Mouse (Mus musculus): Measurements from ENCODE around the gene Slco1a5. TPM values are rescaled to one million over a fixed set of nuclear protein-coding genes. Genes with fewer than 3 reads are reported as not detected.
A peak's percentile ranks its signal among the peaks of the same experiment; 100 is the strongest.
"Not testable (repeated sequence)": the region's sequence is repeated elsewhere in the genome, so short reads cannot be mapped to it uniquely, and the experiment has no call there.

Slco1a5 gene
- polyA plus RNA-seq (2012; rRNA removed): not detected in 2 replicates

DNA sequence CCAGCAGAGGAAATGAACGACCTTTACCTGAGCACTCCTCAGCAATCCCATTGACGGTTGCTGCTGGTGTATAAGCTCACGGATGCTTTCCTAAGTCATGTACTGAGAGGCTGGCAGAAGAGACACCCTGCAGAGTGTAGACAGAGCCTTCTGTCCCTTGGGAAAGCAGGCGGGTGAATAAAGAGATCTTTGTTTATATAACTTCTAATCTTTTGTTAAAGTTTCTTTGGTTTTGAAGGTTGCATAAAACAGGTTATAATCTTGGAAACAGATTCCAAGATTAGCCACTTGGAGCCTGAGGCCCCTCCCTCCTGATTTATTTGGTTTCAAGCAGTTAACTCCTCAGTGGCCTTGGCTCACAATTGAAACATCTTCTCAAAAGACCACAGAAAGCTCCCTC lies at the start of gene Slco1a5:
Slco1a5 (minus strand) TSS at position 101 of the 400 bp plus-strand sequence.
- WGBS: 18% methylated on average over 4 of the region's 4 CpGs
- DNase-seq (ENCODE audit: low read depth, low spot score): no peak

- WGBS: 84% methylated on average over 3 of the region's 3 CpGs
- DNase-seq (ENCODE audit: low read depth, low spot score): no peak
Observed at GRCm38 (mm10) chr6:142369568-142369967, 46.8 kb upstream of the Slco1a5 start.

DNA sequence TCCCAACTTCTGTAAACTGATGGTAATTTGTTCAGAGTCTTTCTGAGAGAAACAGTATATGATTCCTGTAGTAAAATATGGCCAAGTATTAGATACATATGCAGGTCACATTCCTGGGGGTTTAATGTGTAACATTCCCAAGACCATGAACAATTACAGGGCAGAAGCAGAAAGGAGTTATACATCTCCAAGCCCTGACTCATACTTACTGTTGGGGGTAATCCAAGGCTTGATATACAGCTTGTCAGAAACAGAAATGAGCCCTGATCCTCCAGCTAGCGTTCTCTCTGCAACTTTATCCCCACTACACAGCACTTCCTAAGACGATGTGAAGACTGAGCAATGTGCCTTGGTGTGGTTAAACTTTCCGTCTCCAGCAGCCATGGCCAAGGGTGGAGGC lies 44.8 kb upstream of the Slco1a5 start:
- DNase-seq (ENCODE audit: low read depth, low spot score): no peak
- WGBS: 88% methylated on average over 3 of the region's 3 CpGs

DNA sequence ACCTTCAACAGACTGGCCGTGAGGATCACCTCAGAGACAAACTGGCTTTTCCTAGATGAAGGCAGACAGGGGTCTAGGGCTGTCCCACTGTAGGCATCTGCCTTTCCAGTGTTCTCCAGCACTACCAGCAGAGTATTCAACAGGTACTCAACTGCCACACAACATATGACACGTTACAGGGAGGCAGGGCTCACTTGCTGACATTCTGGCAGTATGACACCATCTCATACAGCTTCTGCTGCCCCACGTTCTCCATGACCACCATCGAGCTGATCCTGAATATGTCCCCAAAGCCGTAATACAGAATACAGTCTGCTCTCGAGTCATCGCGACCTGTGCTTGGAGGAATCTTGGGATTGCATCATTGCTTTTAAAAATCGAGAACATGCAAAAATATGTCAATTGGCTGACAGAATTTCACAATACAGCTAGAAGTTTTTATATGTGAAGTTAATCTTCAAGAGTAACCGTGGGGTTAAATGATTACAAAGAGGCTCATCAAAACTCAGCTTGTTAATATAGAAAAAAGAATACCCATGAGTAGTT lies 43.8 kb upstream of the Slco1a5 start:
- DNase-seq (ENCODE audit: low read depth, low spot score): no peak
- 89% methylated on average over 10 of the region's 10 CpGs for WGBS

GRCm38 (mm10) chr6:142365742-142366472 lies 43.1 kb upstream of the Slco1a5 start:
- no peak for DNase-seq (ENCODE audit: low read depth, low spot score)

DNA sequence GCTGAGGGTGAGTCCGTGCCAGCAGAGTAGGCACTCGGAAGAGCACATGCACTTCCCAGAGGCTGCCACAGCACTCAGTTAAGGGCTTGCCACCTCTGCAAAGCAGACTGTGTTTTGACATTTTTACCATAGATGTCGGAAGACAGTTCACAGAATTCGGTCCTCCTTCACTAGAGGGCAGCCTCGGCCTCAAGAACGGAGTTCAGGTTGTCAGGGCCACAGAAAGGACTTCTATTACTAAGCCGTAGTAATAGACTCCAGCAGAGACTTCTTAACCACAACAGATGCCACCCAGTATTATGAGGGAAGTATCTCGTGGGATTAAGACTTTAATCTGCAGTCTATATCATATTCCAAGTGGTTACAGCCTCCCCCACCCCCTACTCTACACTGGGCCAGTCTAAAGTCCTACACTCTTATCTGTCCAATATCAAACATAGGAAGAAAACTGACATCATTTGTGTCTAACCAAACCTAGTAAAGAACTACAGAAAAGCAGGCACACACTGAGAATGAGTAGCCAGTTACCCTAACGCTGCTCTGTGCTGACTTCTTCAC lies 40.3 kb upstream of the Slco1a5 start:
- WGBS: 50% methylated on average over 9 of the region's 9 CpGs
- DNase-seq (ENCODE audit: low read depth, low spot score): no peak

More at GRCm38 (mm10) chr6:142365742-142366472, 43.1 kb upstream of the Slco1a5 start:
- 76% methylated on average over 8 of the region's 8 CpGs for WGBS

DNA sequence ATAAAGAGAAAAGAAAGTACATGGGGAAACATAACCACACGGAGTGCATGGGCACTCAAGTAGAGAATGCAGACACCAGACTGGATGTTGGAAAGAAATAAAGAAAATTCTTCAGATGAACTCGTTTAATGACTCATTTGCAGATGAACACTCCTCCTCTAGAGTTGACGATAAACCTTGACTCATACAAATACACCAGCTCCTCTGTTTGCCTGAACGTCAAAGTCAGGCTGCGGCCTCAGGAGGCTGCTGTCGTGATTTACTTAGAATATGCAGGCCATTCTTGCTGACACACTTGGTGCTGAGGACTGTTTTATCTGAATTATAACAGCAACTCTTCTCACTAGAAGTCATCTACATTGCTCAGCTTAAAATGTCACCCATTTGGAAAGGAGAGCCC lies 39.3 kb upstream of the Slco1a5 start:
- DNase-seq (ENCODE audit: low read depth, low spot score): no peak
- WGBS: 83% methylated on average over 6 of the region's 6 CpGs

- WGBS: 66% methylated on average over 7 of the region's 7 CpGs
- no peak for DNase-seq (ENCODE audit: low read depth, low spot score)
Observed at GRCm38 (mm10) chr6:142357106-142357505, 34.3 kb upstream of the Slco1a5 start.

DNA sequence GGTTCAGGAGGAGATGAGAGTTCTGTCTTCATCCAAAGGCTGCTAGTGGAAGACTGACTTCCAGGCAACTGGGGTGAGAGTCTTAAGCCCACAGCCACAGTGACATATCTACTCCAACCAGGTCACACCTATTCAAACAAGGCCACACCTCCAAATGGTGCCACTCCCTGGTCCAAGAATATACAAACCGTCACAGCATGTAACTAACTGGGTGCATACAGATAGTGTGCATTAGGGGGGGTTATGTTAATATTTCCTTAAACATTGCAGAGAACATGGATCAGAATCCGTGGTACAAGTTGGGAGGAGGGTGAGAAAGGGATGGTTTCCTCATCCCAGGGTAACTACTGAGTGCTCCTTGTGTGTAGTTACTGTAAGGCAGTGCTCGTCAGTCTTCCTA lies 29.3 kb upstream of the Slco1a5 start:
- not testable (repeated sequence) for DNase-seq (ENCODE audit: low read depth, low spot score)
- WGBS: 51% methylated on average over 3 of the region's 3 CpGs

DNA sequence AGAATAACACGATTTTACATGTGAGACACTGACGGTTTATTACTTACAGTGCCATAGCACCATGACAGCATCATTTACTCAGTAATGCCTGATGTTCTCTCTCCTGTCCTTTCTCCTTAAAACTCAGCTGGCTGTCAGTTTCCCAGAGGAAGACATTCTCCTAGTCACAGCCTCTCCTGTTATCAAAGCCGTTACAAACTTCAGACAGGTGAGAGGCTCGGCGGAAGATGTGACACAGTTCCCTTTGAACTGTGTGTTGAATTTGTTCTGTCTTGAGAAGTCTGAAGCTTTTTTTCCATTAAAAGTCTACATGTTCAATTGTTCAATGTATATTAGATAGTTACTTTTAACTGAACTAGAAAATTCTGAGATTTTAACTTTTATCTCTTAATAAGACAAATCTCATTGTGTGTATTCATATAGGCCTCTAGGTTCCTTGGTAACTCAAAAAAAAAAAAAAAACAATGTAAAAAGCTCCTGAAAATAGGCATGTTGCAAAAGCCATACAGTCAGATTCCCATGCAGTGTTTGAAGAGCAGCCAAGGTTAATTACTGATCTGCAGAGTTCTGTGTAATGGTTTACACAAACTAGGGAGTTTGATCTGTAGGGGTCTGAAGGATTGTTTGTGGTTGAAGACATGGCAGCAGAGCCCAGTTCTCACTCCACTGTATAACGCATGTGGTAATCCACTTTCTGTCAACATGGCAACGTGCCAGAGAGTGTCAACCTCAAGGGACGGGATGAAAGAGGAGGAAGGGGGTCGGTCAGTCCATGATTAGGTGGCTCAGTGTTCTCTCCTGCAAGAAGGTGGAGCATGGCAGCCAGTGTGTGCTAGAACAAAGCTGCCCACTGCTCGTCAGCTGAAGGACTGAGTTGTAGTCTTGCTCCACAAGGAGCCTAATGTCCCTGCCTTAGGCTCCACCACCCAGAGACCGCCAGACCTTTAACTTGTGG lies 24.9 kb upstream of the Slco1a5 start:
- 66% methylated on average over 11 of the region's 11 CpGs for WGBS
- DNase-seq (ENCODE audit: low read depth, low spot score): no peak

DNA sequence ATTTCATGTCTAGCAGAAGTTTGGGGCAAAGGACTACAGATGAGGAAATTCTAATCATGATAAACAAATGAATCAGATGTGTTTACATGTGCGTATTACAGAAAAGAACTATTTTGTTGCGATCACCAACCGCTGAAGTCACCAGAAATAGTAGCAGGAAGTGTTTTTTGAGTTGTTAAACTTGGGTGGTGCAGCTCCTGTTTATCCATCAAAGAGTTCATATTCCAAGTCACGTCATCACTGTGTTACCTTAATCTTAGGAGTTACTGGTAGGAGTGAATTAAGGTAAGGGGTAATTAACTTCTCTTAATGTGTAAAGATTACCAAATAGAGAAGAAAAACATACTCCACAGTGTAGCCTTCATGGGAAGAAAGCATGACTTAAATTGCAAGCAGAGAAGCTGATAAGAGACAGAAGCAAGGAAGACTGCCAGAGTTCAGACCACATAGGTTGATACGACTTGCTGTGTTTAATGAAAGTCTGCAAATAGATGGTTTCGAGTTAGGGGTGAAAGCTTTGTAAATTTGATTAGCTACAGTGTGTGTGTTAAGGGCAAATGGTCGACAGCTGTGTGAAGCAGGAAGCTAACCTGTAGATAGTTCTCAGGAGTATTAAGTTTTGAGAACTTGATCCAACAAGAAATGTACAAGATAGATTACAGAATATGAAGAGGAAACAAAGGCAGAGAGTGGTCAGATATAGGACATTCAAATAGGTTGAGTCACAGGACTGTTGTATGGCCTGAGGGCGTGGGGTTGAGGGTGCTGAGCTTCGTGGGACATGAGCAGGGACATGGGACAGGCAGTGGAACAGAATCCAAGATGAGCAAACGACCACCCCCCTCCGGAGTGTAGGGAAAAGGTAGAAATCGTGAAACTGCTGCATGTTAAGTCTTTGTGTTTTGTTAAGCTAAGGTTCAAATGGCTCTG lies 23.7 kb upstream of the Slco1a5 start:
- WGBS: 26% methylated on average over 12 of the region's 12 CpGs
- DNase-seq (ENCODE audit: low read depth, low spot score): peak; percentile 56

- under 1% methylated on average over 48 of the region's 48 CpGs for WGBS
- peak; percentile 81 for DNase-seq (ENCODE audit: low read depth, low spot score)
Observed at GRCm38 (mm10) chr6:142345440-142346038, 22.8 kb upstream of the Slco1a5 start, which contains the start of gene Pyroxd1. Gene Pyroxd1 (plus strand): TSS chr6:142345654.

DNA sequence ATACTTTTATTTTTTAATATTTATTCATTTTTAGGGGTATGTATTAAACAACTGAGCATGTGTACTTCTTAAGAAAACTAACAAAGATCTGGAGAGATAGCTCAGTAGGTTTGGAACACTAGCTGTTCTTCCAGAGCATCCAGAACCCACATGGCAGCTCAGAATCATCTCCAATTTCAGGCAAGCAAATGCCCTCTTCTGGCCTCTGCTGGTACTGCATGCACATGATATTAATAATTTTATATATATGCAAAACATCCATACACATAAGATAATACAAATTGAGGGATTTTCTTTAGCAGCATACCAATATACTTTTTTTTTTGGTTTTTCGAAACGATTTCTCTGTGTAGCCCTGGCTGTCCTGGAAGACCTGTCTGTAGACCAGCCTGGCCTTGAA lies 20.8 kb upstream of the Slco1a5 start:
- 76% methylated on average over 2 of the region's 2 CpGs for WGBS
- no peak for DNase-seq (ENCODE audit: low read depth, low spot score)

GRCm38 (mm10) chr6:142339576-142339975 lies 16.8 kb upstream of the Slco1a5 start:
- 29% methylated on average over 2 of the region's 2 CpGs for WGBS
- no peak for DNase-seq (ENCODE audit: low read depth, low spot score)

DNA sequence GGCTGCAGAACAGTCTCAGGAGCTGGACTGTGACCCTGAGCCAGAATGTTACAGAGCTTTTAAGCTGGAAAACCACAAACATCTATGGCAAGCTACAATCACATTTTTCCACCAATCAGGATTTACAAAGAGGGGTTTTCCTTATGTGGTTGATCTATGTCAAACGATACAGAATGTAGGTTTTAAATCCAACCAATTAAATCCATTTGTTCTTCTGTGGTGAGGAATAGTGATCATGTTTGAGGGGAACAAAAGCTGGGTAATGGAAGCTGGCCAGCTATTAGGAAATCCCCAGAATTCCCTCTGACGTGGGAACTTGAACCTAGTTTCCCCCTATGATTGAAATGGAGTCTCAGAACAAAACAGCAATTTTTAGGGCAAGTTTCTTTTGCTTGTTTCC lies 16.2 kb upstream of the Slco1a5 start:
- 53% methylated on average over 2 of the region's 2 CpGs for WGBS
- no peak for DNase-seq (ENCODE audit: low read depth, low spot score)

- WGBS: 47% methylated on average over 1 of the region's 1 CpGs
- no peak for DNase-seq (ENCODE audit: low read depth, low spot score)
Observed at GRCm38 (mm10) chr6:142329201-142329600, 6.4 kb upstream of the Slco1a5 start.

GRCm38 (mm10) chr6:142326598-142326997 lies 3.8 kb upstream of the Slco1a5 start:
- no peak for DNase-seq (ENCODE audit: low read depth, low spot score)
- WGBS: 68% methylated on average over 3 of the region's 3 CpGs

- no peak for DNase-seq (ENCODE audit: low read depth, low spot score)
Observed at GRCm38 (mm10) chr6:142317106-142317505, 5.7 kb downstream of the Slco1a5 start.

DNA sequence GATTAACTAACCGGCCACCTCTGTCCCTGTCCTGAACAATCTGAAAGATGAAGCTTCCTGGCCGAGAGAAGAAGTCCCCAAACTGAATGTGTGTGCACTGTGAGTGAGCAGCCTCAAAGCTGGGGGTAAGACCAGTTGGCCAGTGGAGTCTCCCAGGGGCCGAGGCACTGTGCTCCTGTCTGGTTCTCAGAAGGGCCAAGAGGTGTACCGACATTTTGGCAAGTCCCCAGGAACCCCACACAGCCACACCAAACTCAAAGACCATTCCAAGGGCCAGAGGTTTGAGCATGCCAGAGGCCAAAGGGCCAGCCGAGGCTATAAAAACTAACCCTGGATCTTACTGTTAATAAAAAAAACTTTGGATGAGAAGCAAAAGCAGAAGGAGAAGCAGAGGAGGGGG lies 8.5 kb downstream of the Slco1a5 start:
- 72% methylated on average over 5 of the region's 5 CpGs for WGBS
- DNase-seq (ENCODE audit: low read depth, low spot score): no peak

Data from large intestine, adult 2 months (tissue).